Mouse (Mus musculus): ENCODE measurements at regions not wholly inside any gene's neighbourhood (a gene's known extent, or its start where the extent isn't known, plus 50 kb on each side); places are given as distances from the start of the nearest gene placed in this dataset.
"Not testable (repeated sequence)": the region's sequence is repeated elsewhere in the genome, so short reads cannot be mapped to it uniquely, and the experiment has no call there.

DNA sequence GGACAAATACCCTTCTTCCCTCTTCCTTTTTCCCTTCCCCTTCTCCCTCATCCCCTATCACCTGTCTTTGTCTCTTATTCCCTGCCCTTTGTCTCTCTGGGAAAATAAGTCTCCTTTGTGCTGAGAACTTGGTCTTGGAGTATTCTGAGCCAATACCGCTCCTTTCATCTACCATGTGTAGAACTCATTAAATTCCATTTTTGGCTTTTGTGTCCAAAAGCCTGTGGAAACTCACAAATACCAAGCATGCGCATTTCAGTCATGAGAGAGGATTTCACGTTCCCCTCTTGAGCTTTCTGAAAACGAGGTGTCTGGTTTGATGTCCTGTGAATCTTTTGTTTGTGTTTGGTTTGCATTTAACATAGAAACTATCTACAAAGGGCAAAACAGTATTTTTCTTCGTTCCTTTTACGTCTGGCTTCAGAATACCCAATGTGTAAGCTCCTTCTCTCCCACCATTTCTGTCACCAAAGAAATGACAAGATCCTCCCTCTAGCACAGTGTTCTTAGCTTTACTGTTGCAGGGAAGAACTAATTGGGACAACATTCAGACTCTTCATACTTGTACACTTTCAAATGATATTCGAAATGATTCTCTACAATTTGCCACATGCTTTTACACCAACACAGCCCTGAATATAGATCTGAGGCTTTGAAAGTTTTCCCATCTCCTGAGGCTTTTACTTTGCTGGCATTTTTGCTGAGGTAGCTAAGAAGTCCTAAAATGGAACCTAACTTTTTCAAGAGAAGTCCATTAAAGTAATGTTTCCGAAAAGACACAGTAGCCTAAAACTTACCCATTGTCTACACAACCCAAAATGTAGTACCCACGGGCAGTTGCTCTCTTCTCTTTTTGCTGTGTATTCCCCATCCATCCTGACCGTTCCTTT is 174.5 kb downstream of the Ifng start:
- WGBS, result 84% methylated on average over 10 of the region's 10 CpGs

DNA sequence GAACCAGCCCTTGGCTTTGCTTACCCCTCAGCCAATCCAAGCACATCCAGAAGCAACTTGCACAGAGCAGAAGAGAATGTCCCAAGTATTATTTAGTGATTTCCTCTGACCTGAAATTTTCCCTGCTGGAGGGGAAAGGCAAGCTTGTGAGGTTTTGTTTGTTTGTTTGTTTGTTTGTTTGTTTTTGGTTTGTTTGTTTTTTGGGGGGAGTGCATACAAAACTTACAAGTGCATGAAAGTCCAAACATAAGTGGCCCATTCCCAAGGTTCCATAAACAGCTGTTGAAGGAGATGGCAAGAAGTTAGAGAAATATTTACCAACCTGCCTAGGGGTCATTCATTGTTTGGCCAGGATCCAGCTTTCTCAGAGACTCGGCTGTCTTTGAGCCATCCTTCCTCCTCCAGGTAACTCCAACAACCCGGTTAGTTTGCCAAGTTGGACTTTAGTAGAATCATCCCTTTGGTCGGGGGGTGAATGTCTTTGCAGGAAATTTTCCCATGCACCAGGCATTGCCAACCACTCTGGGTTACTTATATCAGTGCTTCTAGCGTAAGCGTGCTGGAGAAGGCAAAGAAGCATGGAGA is 175.3 kb downstream of the Ifng start:
- ATAC-seq (ENCODE audit: insufficient number of reproducible peaks, low FRiP score), result no peak
- Histone ChIP-seq H3K4me3 (no peak overlapping the region), H3K36me3 (no peaks in the 10 kb centered on the region), H3K27ac (ENCODE audit: poor library complexity, severe bottlenecking) (no peak overlapping the region), H3K27me3 (replicated peaks) (no peaks in the 10 kb centered on the region), H3K9ac (no peak overlapping the region), H3K9me3 (replicated peaks) (no peaks in the 10 kb centered on the region), H3K4me1 (replicated peaks) (peaks cover 4% of the 10 kb centered on the region; the same call in 1 of the 2 replicates), H3K4me2 (no peak overlapping the region)
- WGBS, result 87% methylated on average over 5 of the region's 5 CpGs

More for the DNA sequence above, 174.5 kb downstream of the Ifng start:
- Histone ChIP-seq H3K36me3 (no peaks in the 10 kb centered on the region), H3K4me1 (replicated peaks) (peaks cover 4% of the 10 kb centered on the region; the same call in 1 of the 2 replicates), H3K4me2 (no peak overlapping the region), H3K27ac (ENCODE audit: poor library complexity, severe bottlenecking) (no peak overlapping the region), H3K4me3 (no peak overlapping the region), H3K9me3 (replicated peaks) (no peaks in the 10 kb centered on the region), H3K9ac (no peak overlapping the region), H3K27me3 (replicated peaks) (no peaks in the 10 kb centered on the region)
- no peak for ATAC-seq (ENCODE audit: insufficient number of reproducible peaks, low FRiP score)

DNA sequence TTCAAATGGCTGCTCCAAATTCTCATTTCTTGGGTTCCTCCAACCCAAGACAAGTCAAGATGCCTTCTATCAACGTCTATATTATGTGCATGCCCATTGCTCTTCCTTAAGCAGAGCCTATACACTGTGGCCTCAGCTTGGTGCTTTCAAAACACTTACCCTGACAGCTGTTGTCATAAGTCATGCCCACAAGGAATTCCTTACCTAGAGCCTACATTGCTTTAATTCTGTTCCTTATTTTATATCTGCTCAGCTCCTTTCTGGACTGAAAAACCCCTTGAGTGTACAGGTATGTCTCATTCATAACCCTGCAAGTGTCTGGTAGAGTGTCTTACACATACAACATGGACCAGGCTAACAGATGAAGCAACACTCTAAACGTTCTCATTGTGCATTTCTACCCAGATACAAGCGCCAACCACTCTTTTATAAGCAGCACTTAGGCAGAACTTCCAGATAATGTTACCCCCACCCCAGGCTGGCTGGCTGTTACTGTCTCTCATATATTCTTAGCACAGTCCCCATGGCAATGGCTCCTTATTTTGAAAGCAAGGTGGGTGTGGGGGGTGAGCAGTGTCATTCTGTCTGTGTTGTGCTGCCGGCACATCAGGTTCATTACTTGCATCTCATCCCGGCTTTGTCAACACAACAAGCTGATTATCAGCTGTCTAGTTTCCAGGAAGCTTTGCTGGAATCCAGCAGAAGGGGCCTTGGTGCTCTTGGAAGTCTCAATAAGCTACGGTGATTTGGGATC is 176.6 kb downstream of the Ifng start:
- no peaks in the 10 kb centered on the region for H3K27me3 ChIP-seq (replicated peaks)
- H3K4me2 ChIP-seq, result 0 out of 2 replicates have a peak overlapping the region, but pooled peaks have one; percentile 5
- no peak overlapping the region for H3K9ac ChIP-seq
- peaks cover 4% of the 10 kb centered on the region; the same call in 1 of the 2 replicates for H3K4me1 ChIP-seq (replicated peaks)
- H3K36me3 ChIP-seq, result no peaks in the 10 kb centered on the region
- WGBS, result 58% methylated on average over 6 of the region's 6 CpGs
- no peak overlapping the region for H3K27ac ChIP-seq (ENCODE audit: poor library complexity, severe bottlenecking)
- no peaks in the 10 kb centered on the region for H3K9me3 ChIP-seq (replicated peaks)
- no peak overlapping the region for H3K4me3 ChIP-seq
- no peak for ATAC-seq (ENCODE audit: insufficient number of reproducible peaks, low FRiP score)

DNA sequence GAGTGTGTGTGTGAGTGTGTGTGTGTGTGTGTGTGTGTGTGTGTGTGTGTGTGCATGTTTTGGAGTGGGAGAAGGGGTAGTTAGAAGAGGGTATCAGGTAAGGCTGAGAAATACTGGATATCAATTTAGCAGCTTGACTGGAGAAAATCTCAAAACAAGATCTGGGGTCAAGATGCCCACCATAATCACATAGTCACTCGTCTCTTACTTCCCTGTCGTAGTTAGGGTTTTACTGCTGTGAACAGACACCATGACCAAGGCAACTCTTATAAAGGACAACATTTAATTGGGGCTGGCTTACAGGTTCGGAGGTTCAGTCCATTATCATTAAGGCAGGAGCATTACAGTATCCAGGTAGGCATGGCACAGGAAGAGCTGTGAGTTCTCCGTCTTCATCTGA is 177.4 kb downstream of the Ifng start:
- not testable (repeated sequence) for H3K27ac ChIP-seq (ENCODE audit: poor library complexity, severe bottlenecking); H3K27me3 ChIP-seq (replicated peaks); H3K4me3 ChIP-seq

DNA sequence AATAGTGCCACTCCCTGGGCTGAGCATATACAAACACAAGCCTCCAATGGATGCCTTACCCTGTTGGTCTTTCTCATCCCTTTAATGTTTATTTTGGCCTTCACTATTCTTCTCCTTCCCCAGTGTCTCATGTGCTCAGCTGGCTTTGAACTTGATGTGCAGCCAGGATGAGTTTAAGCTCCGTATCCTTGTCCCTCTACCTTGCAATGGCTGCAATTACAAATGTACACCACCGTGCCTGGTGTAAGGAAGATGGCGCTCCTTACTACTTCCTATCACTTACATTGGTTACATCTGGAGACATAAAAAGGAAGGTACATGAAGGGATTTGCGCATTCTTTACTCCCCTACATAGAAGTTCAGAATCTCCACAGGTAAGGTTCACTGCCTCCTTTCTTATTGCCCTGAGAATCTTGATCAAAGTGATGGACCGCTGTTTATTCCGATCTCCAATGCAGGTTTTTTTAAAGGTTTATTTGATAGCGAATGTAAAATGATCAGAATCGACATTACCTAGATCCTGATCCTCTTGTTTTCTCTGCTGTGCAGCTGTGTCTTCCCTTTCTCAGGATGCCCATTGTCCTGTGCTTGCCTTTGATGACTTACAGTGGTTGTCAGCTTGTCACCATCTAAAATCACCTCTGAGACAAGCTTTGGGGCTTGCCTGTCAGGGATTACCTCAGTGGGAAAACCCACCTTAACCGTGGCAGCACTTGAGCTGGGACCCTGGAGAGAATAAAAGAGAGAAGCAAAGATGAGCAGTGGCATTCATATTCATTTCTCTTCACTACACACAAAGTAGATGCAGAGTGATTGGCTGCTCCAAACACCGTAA is 178.1 kb downstream of the Ifng start:
- Histone ChIP-seq H3K36me3 (no peaks in the 10 kb centered on the region), H3K9me3 (replicated peaks) (no peaks in the 10 kb centered on the region), H3K27me3 (replicated peaks) (no peaks in the 10 kb centered on the region), H3K9ac (no peak overlapping the region), H3K27ac (ENCODE audit: poor library complexity, severe bottlenecking) (no peak overlapping the region), H3K4me1 (replicated peaks) (peaks cover 4% of the 10 kb centered on the region; the same call in 1 of the 2 replicates), H3K4me3 (no peak overlapping the region), H3K4me2 (no peak overlapping the region)
- WGBS, result 85% methylated on average over 10 of the region's 10 CpGs
- no peak for ATAC-seq (ENCODE audit: insufficient number of reproducible peaks, low FRiP score)

More for the DNA sequence above, 177.4 kb downstream of the Ifng start:
- H3K4me1 ChIP-seq (replicated peaks); H3K36me3 ChIP-seq; ATAC-seq (ENCODE audit: insufficient number of reproducible peaks, low FRiP score); H3K4me2 ChIP-seq; H3K9ac ChIP-seq; H3K9me3 ChIP-seq (replicated peaks): not testable (repeated sequence)
- 82% methylated on average over 4 of the region's 4 CpGs for WGBS

DNA sequence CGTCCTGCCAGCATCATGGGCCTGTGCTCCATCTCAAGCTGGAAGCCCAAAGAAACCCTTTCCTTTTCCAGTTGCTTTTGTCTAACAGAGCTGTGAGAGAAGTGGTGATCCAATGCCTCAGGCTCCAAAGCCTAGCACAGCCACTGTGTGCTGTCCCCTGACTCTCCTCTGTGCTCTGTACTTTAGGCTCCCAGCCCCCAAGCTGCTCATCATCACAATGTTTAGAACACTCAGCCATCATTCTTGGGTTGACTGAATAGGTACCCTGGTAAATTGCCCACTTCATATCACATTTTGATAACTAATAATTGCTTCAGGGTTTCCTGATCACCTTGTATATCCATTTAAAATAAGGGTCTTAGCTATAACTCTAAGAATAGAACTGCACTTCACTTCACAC is 178.8 kb downstream of the Ifng start:
- H3K9me3 ChIP-seq (replicated peaks), result no peaks in the 10 kb centered on the region
- no peak overlapping the region for H3K4me3 ChIP-seq
- peaks cover 4% of the 10 kb centered on the region; the same call in 1 of the 2 replicates for H3K4me1 ChIP-seq (replicated peaks)
- H3K27ac ChIP-seq (ENCODE audit: poor library complexity, severe bottlenecking), result no peak overlapping the region
- H3K4me2 ChIP-seq, result no peak overlapping the region
- ATAC-seq (ENCODE audit: insufficient number of reproducible peaks, low FRiP score), result no peak
- 84% methylated on average over 1 of the region's 1 CpGs for WGBS
- no peak overlapping the region for H3K9ac ChIP-seq
- H3K36me3 ChIP-seq, result no peaks in the 10 kb centered on the region
- H3K27me3 ChIP-seq (replicated peaks), result no peaks in the 10 kb centered on the region

DNA sequence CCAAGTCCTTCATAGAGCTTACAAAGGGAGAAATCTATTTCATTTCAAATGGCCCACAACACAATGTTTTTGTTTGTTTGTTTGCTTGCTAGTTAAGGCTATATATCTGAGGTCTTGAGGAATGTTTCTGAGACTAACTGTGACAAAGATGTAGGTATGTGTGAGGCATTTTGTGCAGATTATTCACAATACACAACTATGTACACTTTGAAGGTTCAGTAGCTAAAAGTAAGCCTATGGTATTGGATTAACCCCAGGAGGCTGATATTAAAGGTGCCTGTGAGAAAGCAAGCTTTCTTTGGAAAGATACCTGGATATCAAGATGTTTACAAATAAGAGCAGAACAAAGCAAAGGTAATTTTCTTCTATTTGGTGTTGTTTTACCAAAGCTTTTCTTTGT is 179.8 kb downstream of the Ifng start:
- Histone ChIP-seq H3K9ac (no peak overlapping the region), H3K9me3 (replicated peaks) (no peaks in the 10 kb centered on the region), H3K4me3 (no peak overlapping the region), H3K4me2 (no peak overlapping the region), H3K4me1 (replicated peaks) (peaks cover 4% of the 10 kb centered on the region; the same call in 1 of the 2 replicates), H3K36me3 (no peaks in the 10 kb centered on the region), H3K27me3 (replicated peaks) (no peaks in the 10 kb centered on the region), H3K27ac (ENCODE audit: poor library complexity, severe bottlenecking) (no peak overlapping the region)
- ATAC-seq (ENCODE audit: insufficient number of reproducible peaks, low FRiP score), result no peak

DNA sequence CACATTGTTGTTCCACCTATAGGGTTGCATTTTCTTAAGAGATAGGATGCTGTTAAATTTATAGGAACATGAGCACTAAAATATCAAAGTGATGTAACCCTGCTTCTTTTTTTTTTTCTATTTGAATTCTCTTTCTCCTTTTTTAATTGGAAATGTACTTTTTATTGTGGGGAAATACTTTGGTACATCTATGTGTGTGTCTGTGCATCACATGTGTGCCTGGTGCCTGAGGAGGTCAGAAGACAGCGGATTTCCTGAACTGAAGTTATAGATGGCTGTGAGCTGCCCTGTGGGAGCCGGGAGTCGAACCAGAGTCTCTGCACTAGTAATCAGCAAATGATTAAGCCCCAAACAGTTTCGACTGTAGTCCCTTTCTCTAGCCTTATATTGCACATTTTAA is 180.7 kb downstream of the Ifng start:
- Histone ChIP-seq H3K4me3 (no peak overlapping the region), H3K36me3 (no peaks in the 10 kb centered on the region), H3K4me1 (replicated peaks) (peaks cover 4% of the 10 kb centered on the region; the same call in 1 of the 2 replicates), H3K9me3 (replicated peaks) (no peaks in the 10 kb centered on the region), H3K27me3 (replicated peaks) (no peaks in the 10 kb centered on the region), H3K4me2 (no peak overlapping the region), H3K9ac (no peak overlapping the region), H3K27ac (ENCODE audit: poor library complexity, severe bottlenecking) (no peak overlapping the region)
- ATAC-seq (ENCODE audit: insufficient number of reproducible peaks, low FRiP score), result no peak
- 75% methylated on average over 4 of the region's 4 CpGs for WGBS

DNA sequence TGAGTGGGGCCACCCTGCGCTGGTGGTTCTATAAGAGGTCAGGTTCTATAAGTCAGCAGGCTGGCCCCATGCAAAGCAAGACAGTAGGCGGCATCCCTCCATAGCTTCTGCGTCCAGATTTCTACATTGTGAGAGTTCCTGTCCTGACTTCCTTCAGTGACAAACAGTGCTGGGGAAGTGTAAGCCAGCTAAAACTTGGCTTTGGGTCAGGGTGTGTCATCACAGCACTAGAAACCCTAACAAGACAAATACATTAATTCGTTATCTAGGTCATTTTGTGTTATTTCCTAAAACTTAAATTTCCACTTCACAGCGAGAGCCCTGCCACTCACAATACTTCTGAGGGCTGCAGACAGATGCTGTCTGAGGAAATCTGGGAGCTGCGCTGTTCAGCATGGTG is 181.3 kb downstream of the Ifng start:
- no peaks in the 10 kb centered on the region for H3K27me3 ChIP-seq (replicated peaks)

DNA sequence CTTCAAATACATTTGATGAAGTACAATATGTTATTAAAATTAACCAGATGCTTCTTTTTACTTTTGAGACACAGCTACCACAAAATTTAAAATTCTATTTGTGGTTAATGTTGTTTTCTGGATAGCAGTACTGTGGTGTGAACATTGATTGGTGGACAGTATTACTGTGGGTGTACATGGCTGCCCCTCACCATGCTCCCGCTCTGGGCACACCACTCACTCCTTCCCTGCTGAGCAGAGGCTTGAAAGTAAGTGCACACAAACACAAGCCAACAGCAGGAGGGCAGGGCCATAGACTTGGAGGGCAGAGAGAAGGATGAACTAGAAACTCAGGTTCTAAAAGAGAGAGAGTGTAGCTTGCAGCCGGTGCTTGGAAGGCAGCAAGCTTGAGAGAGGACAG is 182.1 kb downstream of the Ifng start:
- Histone ChIP-seq H3K36me3 (no peaks in the 10 kb centered on the region), H3K27me3 (replicated peaks) (no peaks in the 10 kb centered on the region), H3K27ac (ENCODE audit: poor library complexity, severe bottlenecking) (no peak overlapping the region), H3K9ac (no peak overlapping the region), H3K4me1 (replicated peaks) (no peaks in the 10 kb centered on the region), H3K9me3 (replicated peaks) (no peaks in the 10 kb centered on the region), H3K4me2 (no peak overlapping the region), H3K4me3 (no peak overlapping the region)
- ATAC-seq (ENCODE audit: insufficient number of reproducible peaks, low FRiP score), result no peak
- 78% methylated on average over 2 of the region's 2 CpGs for WGBS

More for the DNA sequence above, 181.3 kb downstream of the Ifng start:
- WGBS, result 79% methylated on average over 6 of the region's 6 CpGs
- H3K9ac ChIP-seq, result no peak overlapping the region
- H3K9me3 ChIP-seq (replicated peaks), result no peaks in the 10 kb centered on the region
- H3K4me1 ChIP-seq (replicated peaks), result peaks cover 2% of the 10 kb centered on the region; the same call in 1 of the 2 replicates
- no peak overlapping the region for H3K4me3 ChIP-seq
- no peak for ATAC-seq (ENCODE audit: insufficient number of reproducible peaks, low FRiP score)
- H3K36me3 ChIP-seq, result no peaks in the 10 kb centered on the region
- no peak overlapping the region for H3K27ac ChIP-seq (ENCODE audit: poor library complexity, severe bottlenecking)
- H3K4me2 ChIP-seq, result no peak overlapping the region

Measured in heart, embryonic 12.5 days (tissue).